Mouse (Mus musculus) liver, embryonic 14.5 days (tissue): ENCODE results near the gene Rad51b. TPM values are rescaled to one million over a fixed set of nuclear protein-coding genes. Genes with fewer than 3 reads are reported as not detected.

ENCODE experiments used
- ATAC-seq: fragments of 200-750 bp; cut with Nextera tagmentation; 2 replicates; pipeline ENCODE4 v1.8.0; 2017; ENCODE audit warnings: moderate number of reproducible peaks, mild to moderate bottlenecking, moderate library complexity; ENCODE audit not compliant: insufficient read depth
- DNase-seq, 3 experiments: peaks; one replicate each; pipeline ENCODE4 v3.0.0-alpha.2; 2012 to 2013; ENCODE audit warnings: low read depth in 3 of 3, low spot score in 3 of 3
- H3K27ac ChIP-seq: fragments of 300-500 bp; sonication (generic); 2 replicates; pipeline ENCODE4 v1.5.1; 2014; ENCODE audit warnings: moderate library complexity, mild to moderate bottlenecking, control low read depth, inconsistent platforms
- H3K27me3 ChIP-seq: fragments of 300-500 bp; sonication (generic); 2 replicates; pipeline ENCODE4 v1.6.1; 2014; ENCODE audit warnings: mild to moderate bottlenecking, low read length, moderate library complexity; ENCODE audit not compliant: control insufficient read depth, insufficient read depth
- H3K36me3 ChIP-seq: fragments of 300-500 bp; sonication (generic); replicated peaks from 2 replicates; pipeline ENCODE4 v1.6.1; 2014; ENCODE audit warnings: low read depth; ENCODE audit not compliant: control insufficient read depth, insufficient read depth
- H3K4me1 ChIP-seq, 2 experiments: fragments of 200-500 bp in 1 of 2; fragments of 300-500 bp in 1 of 2; sonication (generic) in 1 of 2; replicated peaks; 2 replicates each; pipeline ENCODE4 v1.6.1; 2012 to 2014; ENCODE audit warnings: antibody characterized with exemption in 1 of 2, inconsistent platforms in 1 of 2, low read length in 1 of 2; ENCODE audit not compliant: control insufficient read depth in 2 of 2, insufficient read depth in 2 of 2
- H3K4me2 ChIP-seq: fragments of 300-500 bp; sonication (generic); 2 replicates; pipeline ENCODE4 v1.6.1; 2014; ENCODE audit warnings: low read depth, mild to moderate bottlenecking, control low read depth, moderate library complexity
- H3K4me3 ChIP-seq, 2 experiments: fragments of 200-500 bp in 1 of 2; fragments of 300-500 bp in 1 of 2; sonication (generic) in 1 of 2; 2 replicates each; pipeline ENCODE4 v1.5.1; 2012 to 2014; ENCODE audit warnings: low read depth in 2 of 2, low read length in 2 of 2, mild to moderate bottlenecking in 2 of 2, control low read depth in 1 of 2, inconsistent platforms in 1 of 2, moderate library complexity in 1 of 2; ENCODE audit not compliant: insufficient read depth in 1 of 2
- H3K9ac ChIP-seq: fragments of 300-500 bp; sonication (generic); replicated peaks from 2 replicates; pipeline ENCODE4 v1.6.1; 2014; ENCODE audit warnings: mild to moderate bottlenecking, control low read depth, moderate library complexity
- H3K9me3 ChIP-seq: fragments of 300-500 bp; sonication (generic); 2 replicates; pipeline ENCODE4 v1.6.1; 2016; ENCODE audit warnings: low read length, mixed read lengths; ENCODE audit not compliant: control insufficient read depth
- CTCF ChIP-seq: IDR thresholded peaks from 2 replicates; pipeline ENCODE4 v1.5.1; 2016; ENCODE audit warnings: antibody characterized with exemption, low read depth, control low read depth
- EP300 ChIP-seq: IDR thresholded peaks from 2 replicates; pipeline ENCODE4 v1.6.1; 2016; ENCODE audit warnings: antibody characterized with exemption, low read depth
- WGBS: fragments of 180-500 bp; shearing (Covaris S2); extraction: QIAGEN DNeasy Blood & Tissue Kit; methylation state at CpG from one replicate; pipeline ENCODE4 v1.1.7; 2014; ENCODE audit not compliant: insufficient replicate concordance; 5-methylcytosine and 5-hydroxymethylcytosine counted together
- polyA plus RNA-seq, 2 experiments: library from polyadenylated mRNA; depleted of rRNA in 1 of 2; stranded (reverse) in 1 of 2; unstranded in 1 of 2; fragments of >200 nt; fragmentation: Nextera tagmentation in 1 of 2; extraction: Ambion mirVana in 1 of 2; gene quantifications; 2 replicates each; pipeline versions ENCODE4 v1.2.1 to v1.2.3; 2012 to 2014

Gene Rad51b
- polyA plus RNA-seq, 2 experiments, result 2.3 to 5.1 TPM

- Histone ChIP-seq H3K4me1 (peaks cover 0 to 9% of the 10 kb centered on the region in 2 experiments; a peak in 1 of 4 replicates), H3K36me3 (no peaks in the 10 kb centered on the region), H3K27ac (no peak overlapping the region), H3K9ac (no peak overlapping the region), H3K4me3 (no peak overlapping the region), H3K4me2 (no peak overlapping the region), H3K9me3 (no peaks in the 10 kb centered on the region), H3K27me3 (no peaks in the 10 kb centered on the region)
- 61% methylated on average over 11 of the region's 11 CpGs for WGBS
- TF ChIP-seq CTCF (no peak), EP300 (no peak)
- DNase-seq, result no peak
- ATAC-seq, result no peak
These were observed 214.5 kb downstream of the Rad51b start for GRCm38 (mm10) chr12:79511454-79512204.

GRCm38 (mm10) chr12:79512205-79512886 lies 215.3 kb downstream of the Rad51b start:
- TF ChIP-seq EP300 (no peak), CTCF (no peak)
- H3K4me1 ChIP-seq, result peaks cover 0 to 8% of the 10 kb centered on the region in 2 experiments; a peak in 1 of 4 replicates
- no peaks in the 10 kb centered on the region for H3K9me3 ChIP-seq
- H3K9ac ChIP-seq, result no peak overlapping the region
- H3K4me3 ChIP-seq, result no peak overlapping the region
- no peak overlapping the region for H3K4me2 ChIP-seq
- no peaks in the 10 kb centered on the region for H3K36me3 ChIP-seq
- WGBS, result 78% methylated on average over 10 of the region's 10 CpGs
- DNase-seq (no peak), ATAC-seq (no peak)
- H3K27me3 ChIP-seq, result no peaks in the 10 kb centered on the region
- no peak overlapping the region for H3K27ac ChIP-seq

GRCm38 (mm10) chr12:79512982-79513681 lies 216.1 kb downstream of the Rad51b start:
- ATAC-seq (no peak), DNase-seq (no peak)
- Histone ChIP-seq H3K4me1 (peaks cover 0 to 8% of the 10 kb centered on the region in 2 experiments; a peak in 1 of 4 replicates), H3K9me3 (no peaks in the 10 kb centered on the region), H3K4me2 (no peak overlapping the region), H3K27ac (no peak overlapping the region), H3K9ac (no peak overlapping the region), H3K4me3 (no peak overlapping the region), H3K27me3 (no peaks in the 10 kb centered on the region), H3K36me3 (no peaks in the 10 kb centered on the region)
- WGBS, result 56% methylated on average over 5 of the region's 5 CpGs
- TF ChIP-seq CTCF, result peak; percentile 26
- no peak for TF ChIP-seq EP300

- Histone ChIP-seq H3K4me2 (no peak overlapping the region), H3K27me3 (no peaks in the 10 kb centered on the region), H3K9ac (no peak overlapping the region), H3K4me1 (peaks cover 0 to 8% of the 10 kb centered on the region in 2 experiments; a peak in 1 of 4 replicates), H3K27ac (no peak overlapping the region), H3K36me3 (no peaks in the 10 kb centered on the region), H3K4me3 (no peak overlapping the region), H3K9me3 (no peaks in the 10 kb centered on the region)
- 87% methylated on average over 3 of the region's 3 CpGs for WGBS
- TF ChIP-seq EP300, result no peak
- TF ChIP-seq CTCF, result no peak
- ATAC-seq, result no peak
- no peak for DNase-seq
These were observed 217.6 kb downstream of the Rad51b start for GRCm38 (mm10) chr12:79514680-79515079.

- WGBS, result 37% methylated on average over 1 of the region's 1 CpGs
- H3K9ac ChIP-seq, result no peak overlapping the region
- H3K9me3 ChIP-seq, result no peaks in the 10 kb centered on the region
- H3K27ac ChIP-seq, result no peak overlapping the region
- H3K4me1 ChIP-seq, result no peaks in the 10 kb centered on the region
- ATAC-seq, result no peak
- no peaks in the 10 kb centered on the region for H3K36me3 ChIP-seq
- no peak overlapping the region for H3K4me2 ChIP-seq
- H3K4me3 ChIP-seq, result no peak overlapping the region
- no peaks in the 10 kb centered on the region for H3K27me3 ChIP-seq
- DNase-seq, result no peak
- TF ChIP-seq EP300 (no peak), CTCF (no peak)
These were observed 225.3 kb downstream of the Rad51b start for GRCm38 (mm10) chr12:79522374-79522773.
